Mouse (Mus musculus) intestine, postnatal 0 days (tissue): ENCODE measurements at regions not wholly inside any gene's neighbourhood (a gene's known extent, or its start where the extent isn't known, plus 50 kb on each side); places are given as distances from the start of the nearest gene placed in this dataset.

ENCODE experiments used
- ATAC-seq: fragments of 200-750 bp; cut with Nextera tagmentation; 2 replicates; pipeline ENCODE4 v1.8.0; 2017; ENCODE audit warnings: mild to moderate bottlenecking, moderate TSS enrichment, moderate library complexity
- H3K27ac ChIP-seq: fragments of 300-500 bp; sonication (generic); 2 replicates; pipeline ENCODE4 v1.5.1; 2014; ENCODE audit warnings: mild to moderate bottlenecking, low read depth, low read length, moderate library complexity
- H3K27me3 ChIP-seq: fragments of 300-500 bp; sonication (generic); replicated peaks from 2 replicates; pipeline ENCODE4 v1.6.1; 2014; ENCODE audit warnings: low read length, mixed read lengths; ENCODE audit not compliant: control insufficient read depth, insufficient read depth
- H3K36me3 ChIP-seq: fragments of 300-500 bp; sonication (generic); 2 replicates; pipeline ENCODE4 v1.6.1; 2014; ENCODE audit warnings: mild to moderate bottlenecking, moderate library complexity; ENCODE audit not compliant: control insufficient read depth, insufficient read depth
- H3K4me1 ChIP-seq: fragments of 300-500 bp; sonication (generic); replicated peaks from 2 replicates; pipeline ENCODE4 v1.6.1; 2014; ENCODE audit warnings: antibody characterized with exemption, low read length, mixed read lengths; ENCODE audit not compliant: control insufficient read depth, insufficient read depth
- H3K4me2 ChIP-seq: fragments of 300-500 bp; sonication (generic); replicated peaks from 2 replicates; pipeline ENCODE4 v1.6.1; 2014; ENCODE audit warnings: low read depth, mild to moderate bottlenecking, moderate library complexity
- H3K4me3 ChIP-seq: fragments of 300-500 bp; sonication (generic); 2 replicates; pipeline ENCODE4 v1.5.1; 2014; ENCODE audit warnings: low read depth, low read length
- H3K9ac ChIP-seq: fragments of 300-500 bp; sonication (generic); 2 replicates; pipeline ENCODE4 v1.6.1; 2014; ENCODE audit warnings: mild to moderate bottlenecking, low read depth, low read length
- H3K9me3 ChIP-seq: fragments of 300-500 bp; sonication (generic); 2 replicates; pipeline ENCODE4 v1.6.1; 2016; ENCODE audit warnings: mixed run types; ENCODE audit not compliant: control insufficient read depth
- CTCF ChIP-seq: sonication (generic); IDR thresholded peaks from 2 replicates; pipeline ENCODE4 v1.5.1; 2016; ENCODE audit warnings: low read depth, mild to moderate bottlenecking, control low read depth, antibody characterized with exemption, moderate library complexity
- WGBS: fragments of 180-500 bp; shearing (Covaris S2); extraction: QIAGEN DNeasy Blood & Tissue Kit; methylation state at CpG from one replicate; pipeline ENCODE4 v1.1.7; 2014; 5-methylcytosine and 5-hydroxymethylcytosine counted together

- Histone ChIP-seq H3K4me2 (no peak overlapping the region), H3K9me3 (no peaks in the 10 kb centered on the region), H3K4me3 (no peak overlapping the region), H3K4me1 (no peaks in the 10 kb centered on the region), H3K27ac (no peak overlapping the region), H3K27me3 (no peaks in the 10 kb centered on the region), H3K9ac (no peak overlapping the region), H3K36me3 (no peaks in the 10 kb centered on the region)
- ATAC-seq = no peak
- WGBS = 63% methylated on average over 5 of the region's 5 CpGs
- no peak for TF ChIP-seq CTCF
Observed at GRCm38 (mm10) chr11:34982775-34983457, 138.1 kb upstream of the Slit3 start.

DNA sequence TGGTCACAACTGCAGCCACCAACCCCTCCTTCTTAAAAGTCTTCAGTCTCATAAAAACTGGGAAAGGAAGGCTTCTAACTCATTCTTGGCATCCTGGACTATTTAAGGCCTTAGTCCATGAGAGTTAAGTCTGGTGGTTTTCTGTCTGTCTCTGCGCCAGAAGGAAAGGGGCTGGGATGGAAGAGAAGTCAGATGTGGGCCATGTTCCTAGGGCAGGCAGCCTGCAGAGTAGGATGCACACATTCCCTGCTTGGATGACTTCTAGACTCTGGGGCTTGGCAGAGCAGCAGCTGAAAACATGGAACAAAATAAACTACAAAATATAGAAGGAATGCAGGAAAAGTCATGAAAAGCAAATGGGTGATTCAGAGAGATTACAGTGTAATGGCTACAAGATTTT is 140.8 kb upstream of the Slit3 start:
- H3K4me3 ChIP-seq = no peak overlapping the region
- 74% methylated on average over 1 of the region's 1 CpGs for WGBS
- ATAC-seq = no peak
- H3K9me3 ChIP-seq = no peaks in the 10 kb centered on the region
- H3K36me3 ChIP-seq = no peaks in the 10 kb centered on the region
- no peak overlapping the region for H3K27ac ChIP-seq
- H3K4me1 ChIP-seq = no peaks in the 10 kb centered on the region
- H3K27me3 ChIP-seq = no peaks in the 10 kb centered on the region
- no peak overlapping the region for H3K4me2 ChIP-seq
- no peak for TF ChIP-seq CTCF
- H3K9ac ChIP-seq = no peak overlapping the region

DNA sequence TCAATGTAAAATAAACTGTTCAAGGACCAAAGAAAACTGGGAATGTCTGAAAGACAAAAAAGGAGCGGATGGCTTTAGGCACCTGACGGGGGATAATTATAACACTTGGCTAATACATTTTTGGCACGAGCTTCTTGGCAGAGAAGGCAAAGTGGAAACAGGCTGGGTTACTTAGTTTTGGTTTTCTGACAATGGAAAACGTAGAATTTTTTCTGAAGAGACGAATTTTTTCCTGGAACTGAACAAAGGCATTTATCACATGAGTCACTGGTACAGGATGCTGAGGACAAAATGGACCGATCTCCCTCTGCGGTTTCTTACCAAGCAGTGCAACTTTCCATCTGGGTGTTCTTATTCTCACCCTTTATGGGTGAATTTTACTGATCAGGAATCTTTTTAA is 143.2 kb upstream of the Slit3 start:
- H3K4me3 ChIP-seq = no peak overlapping the region
- no peak for TF ChIP-seq CTCF
- WGBS = 71% methylated on average over 7 of the region's 7 CpGs
- H3K27me3 ChIP-seq = no peaks in the 10 kb centered on the region
- no peak overlapping the region for H3K9ac ChIP-seq
- no peak overlapping the region for H3K27ac ChIP-seq
- ATAC-seq = no peak
- H3K36me3 ChIP-seq = no peaks in the 10 kb centered on the region
- no peaks in the 10 kb centered on the region for H3K9me3 ChIP-seq
- no peaks in the 10 kb centered on the region for H3K4me1 ChIP-seq
- H3K4me2 ChIP-seq = no peak overlapping the region

GRCm38 (mm10) chr11:34975771-34976302 is 142.4 kb upstream of the Spdl1 start:
- no peaks in the 10 kb centered on the region for H3K27me3 ChIP-seq
- no peak for ATAC-seq
- no peak overlapping the region for H3K27ac ChIP-seq

DNA sequence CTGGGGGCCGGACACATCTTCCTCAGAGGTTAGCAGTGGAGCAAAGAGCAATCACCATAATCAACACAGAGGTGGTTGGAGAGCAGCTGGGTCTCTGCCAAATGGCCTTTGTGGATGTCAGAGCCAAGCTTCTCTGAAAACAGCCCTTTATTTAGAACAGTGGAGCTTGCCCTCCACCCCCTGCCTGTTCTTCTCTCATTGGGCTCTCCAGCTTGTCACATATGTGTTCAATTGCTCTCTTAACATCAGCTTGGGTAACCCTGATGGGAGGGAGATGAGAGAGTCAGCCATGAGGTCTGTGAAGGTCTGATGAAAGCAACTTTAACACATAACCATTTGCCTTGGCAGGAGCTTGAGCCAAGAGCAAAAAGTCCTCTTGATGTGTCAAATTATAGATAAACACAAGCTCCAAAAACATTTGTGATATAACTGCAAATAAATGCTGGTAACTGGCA is 140.1 kb upstream of the Spdl1 start:
- 50% methylated on average over 1 of the region's 1 CpGs for WGBS
- Histone ChIP-seq H3K36me3 (no peaks in the 10 kb centered on the region), H3K4me2 (no peak overlapping the region), H3K9me3 (no peaks in the 10 kb centered on the region), H3K27me3 (no peaks in the 10 kb centered on the region), H3K9ac (no peak overlapping the region), H3K4me3 (no peak overlapping the region), H3K4me1 (no peaks in the 10 kb centered on the region), H3K27ac (no peak overlapping the region)
- TF ChIP-seq CTCF = no peak
- no peak for ATAC-seq

More at GRCm38 (mm10) chr11:34975771-34976302, 142.4 kb upstream of the Spdl1 start:
- no peaks in the 10 kb centered on the region for H3K4me1 ChIP-seq
- H3K36me3 ChIP-seq = no peaks in the 10 kb centered on the region
- no peak for TF ChIP-seq CTCF
- no peak overlapping the region for H3K9ac ChIP-seq
- no peaks in the 10 kb centered on the region for H3K9me3 ChIP-seq
- no peak overlapping the region for H3K4me3 ChIP-seq
- 24% methylated on average over 8 of the region's 8 CpGs for WGBS
- H3K4me2 ChIP-seq = no peak overlapping the region

- no peaks in the 10 kb centered on the region for H3K36me3 ChIP-seq
- no peaks in the 10 kb centered on the region for H3K4me1 ChIP-seq
- H3K4me3 ChIP-seq = no peak overlapping the region
- H3K27me3 ChIP-seq = no peaks in the 10 kb centered on the region
- 54% methylated on average over 5 of the region's 5 CpGs for WGBS
- H3K4me2 ChIP-seq = no peak overlapping the region
- ATAC-seq = no peak
- TF ChIP-seq CTCF = no peak
- H3K9me3 ChIP-seq = no peaks in the 10 kb centered on the region
- H3K27ac ChIP-seq = no peak overlapping the region
- H3K9ac ChIP-seq = no peak overlapping the region
Observed at GRCm38 (mm10) chr11:34973012-34973411, 139.6 kb upstream of the Spdl1 start.

- Histone ChIP-seq H3K9me3 (no peaks in the 10 kb centered on the region), H3K36me3 (no peaks in the 10 kb centered on the region), H3K27me3 (no peaks in the 10 kb centered on the region), H3K27ac (no peak overlapping the region), H3K4me2 (no peak overlapping the region), H3K4me1 (no peaks in the 10 kb centered on the region), H3K4me3 (no peak overlapping the region), H3K9ac (no peak overlapping the region)
- no peak for TF ChIP-seq CTCF
- no peak for ATAC-seq
- WGBS = 80% methylated on average over 7 of the region's 7 CpGs
Observed at GRCm38 (mm10) chr11:34959291-34959690, 125.8 kb upstream of the Spdl1 start.
